Mouse (Mus musculus) liver, postnatal 0 days (tissue): Measurements from ENCODE around the gene Nhsl1. TPM values are rescaled to one million over a fixed set of nuclear protein-coding genes. Genes with fewer than 3 reads are reported as not detected.

ENCODE experiments used
- ATAC-seq: fragments of 200-750 bp; cut with Nextera tagmentation; 2 replicates; pipeline ENCODE4 v1.8.0; 2017; ENCODE audit warnings: mild to moderate bottlenecking, moderate library complexity
- DNase-seq: peaks from one replicate; pipeline ENCODE4 v3.0.0-alpha.2; 2016
- H3K27ac ChIP-seq: fragments of 300-500 bp; sonication (generic); 2 replicates; pipeline ENCODE4 v1.5.1; 2014; ENCODE audit warnings: antibody characterized with exemption, moderate library complexity, mild to moderate bottlenecking, low read depth
- H3K27me3 ChIP-seq: fragments of 300-500 bp; sonication (generic); 2 replicates; pipeline ENCODE4 v1.6.1; 2014; ENCODE audit warnings: low read length, control low read depth, mixed read lengths; ENCODE audit not compliant: insufficient read depth
- H3K36me3 ChIP-seq: fragments of 300-500 bp; sonication (generic); replicated peaks from 2 replicates; pipeline ENCODE4 v1.6.1; 2014; ENCODE audit warnings: mild to moderate bottlenecking, control low read depth, low read length, moderate library complexity, mixed read lengths; ENCODE audit not compliant: insufficient read depth
- H3K4me1 ChIP-seq: fragments of 300-500 bp; sonication (generic); 2 replicates; pipeline ENCODE4 v1.6.1; 2014; ENCODE audit warnings: antibody characterized with exemption, mild to moderate bottlenecking, control low read depth; ENCODE audit not compliant: insufficient read depth
- H3K4me2 ChIP-seq: fragments of 300-500 bp; sonication (generic); 2 replicates; pipeline ENCODE4 v1.6.1; 2014; ENCODE audit warnings: low read depth, mild to moderate bottlenecking, low read length, moderate library complexity, mixed read lengths
- H3K4me3 ChIP-seq: fragments of 300-500 bp; sonication (generic); 2 replicates; pipeline ENCODE4 v1.5.1; 2014; ENCODE audit warnings: low read depth, low read length
- H3K9ac ChIP-seq: fragments of 300-500 bp; sonication (generic); replicated peaks from 2 replicates; pipeline ENCODE4 v1.6.1; 2014; ENCODE audit warnings: mild to moderate bottlenecking, moderate library complexity
- H3K9me3 ChIP-seq: fragments of 300-500 bp; sonication (generic); 2 replicates; pipeline ENCODE4 v1.6.1; 2016; ENCODE audit warnings: mild to moderate bottlenecking, control low read depth, low read length, mixed read lengths
- CTCF ChIP-seq: sonication (generic); IDR thresholded peaks from 2 replicates; pipeline ENCODE4 v1.5.1; 2016; ENCODE audit warnings: antibody characterized with exemption, low read depth
- EP300 ChIP-seq: IDR thresholded peaks from 2 replicates; pipeline ENCODE4 v1.6.1; 2016; ENCODE audit warnings: antibody characterized with exemption, low read depth, mild to moderate bottlenecking
- WGBS: fragments of 180-500 bp; shearing (Covaris S2); extraction: QIAGEN DNeasy Blood & Tissue Kit; methylation state at CpG from one replicate; pipeline ENCODE4 v1.1.7; 2014; ENCODE audit not compliant: insufficient replicate concordance; 5-methylcytosine and 5-hydroxymethylcytosine counted together
- polyA plus RNA-seq: library from polyadenylated mRNA; unstranded; fragments of >200 nt; fragmentation: Nextera tagmentation; extraction: Ambion mirVana; gene quantifications from 2 replicates; pipeline ENCODE4 v1.2.1, GENCODE M21; 2015

The Nhsl1 gene
- polyA plus RNA-seq, 1 experiment from 2014 or later = 0.75 TPM

DNA sequence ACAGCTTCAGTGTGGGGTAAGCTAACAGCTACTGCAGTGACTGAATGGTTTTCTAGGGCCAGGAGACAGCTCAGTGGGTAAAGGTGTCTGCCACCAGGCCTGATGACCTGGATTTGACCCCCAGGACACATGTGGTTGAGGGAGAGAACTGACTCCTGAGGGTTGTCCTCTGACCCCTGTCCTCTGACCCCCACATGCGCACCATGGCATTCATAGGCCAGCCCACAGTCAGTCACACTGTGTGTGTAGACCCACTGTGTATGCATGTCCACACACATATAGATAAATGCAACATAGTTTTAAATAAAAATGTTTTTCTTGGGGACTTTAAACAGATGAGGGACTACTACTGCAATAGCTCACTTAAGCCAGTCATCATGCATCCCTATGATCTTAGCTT, 22.1 kb downstream of the Nhsl1 start:
- Histone ChIP-seq H3K36me3 (no peaks in the 10 kb centered on the region), H3K9me3 (no peaks in the 10 kb centered on the region), H3K4me2 (no peak overlapping the region), H3K9ac (no peak overlapping the region), H3K27ac (no peak overlapping the region), H3K27me3 (no peaks in the 10 kb centered on the region), H3K4me1 (no peaks in the 10 kb centered on the region), H3K4me3 (no peak overlapping the region)
- no peak for TF ChIP-seq CTCF
- no peak for TF ChIP-seq EP300
- no peak for DNase-seq
- no peak for ATAC-seq
- WGBS = 85% methylated on average over 1 of the region's 1 CpGs

DNA sequence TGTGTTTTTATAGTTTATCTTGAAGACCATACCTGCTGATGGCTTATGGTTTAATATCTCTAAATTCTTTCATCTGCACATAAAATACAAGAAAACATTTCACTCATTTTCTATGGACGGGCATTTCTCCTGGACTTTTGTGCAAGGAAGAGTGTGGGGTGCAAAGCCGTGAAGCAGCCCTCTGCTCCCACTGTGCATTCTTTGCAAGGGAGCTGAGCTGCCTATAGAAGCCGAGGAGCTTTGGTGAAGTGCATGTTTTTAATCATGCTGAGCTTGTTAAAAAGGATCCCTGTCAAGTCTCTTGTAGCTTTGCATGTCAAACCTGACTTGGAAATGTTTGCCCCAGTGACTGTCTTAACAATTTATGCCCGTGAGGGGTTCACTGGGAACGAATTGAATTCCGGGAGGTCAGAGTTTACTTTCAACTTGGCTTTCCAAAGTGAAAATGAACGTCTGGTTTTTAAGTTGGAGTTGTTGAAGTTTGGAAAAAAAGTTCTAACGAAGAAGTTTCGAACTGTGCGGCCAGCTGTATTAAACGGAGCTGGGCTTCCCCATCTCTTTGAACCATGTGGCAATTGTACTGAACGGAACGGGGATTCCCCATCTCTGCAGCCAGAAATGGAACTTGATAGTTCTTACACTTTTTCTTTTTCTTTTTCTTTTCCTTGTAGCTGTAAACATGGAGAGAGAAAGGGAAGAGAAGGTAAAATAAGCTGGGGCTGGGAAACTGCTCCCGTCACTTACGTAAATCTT, 22.8 kb downstream of the Nhsl1 start:
- Histone ChIP-seq H3K9me3 (no peaks in the 10 kb centered on the region), H3K4me2 (no peak overlapping the region), H3K27me3 (no peaks in the 10 kb centered on the region), H3K4me1 (no peaks in the 10 kb centered on the region), H3K36me3 (no peaks in the 10 kb centered on the region), H3K9ac (no peak overlapping the region), H3K4me3 (no peak overlapping the region), H3K27ac (no peak overlapping the region)
- WGBS = 72% methylated on average over 15 of the region's 15 CpGs
- ATAC-seq (no peak), DNase-seq (no peak)
- TF ChIP-seq EP300 (no peak), CTCF (no peak)

DNA sequence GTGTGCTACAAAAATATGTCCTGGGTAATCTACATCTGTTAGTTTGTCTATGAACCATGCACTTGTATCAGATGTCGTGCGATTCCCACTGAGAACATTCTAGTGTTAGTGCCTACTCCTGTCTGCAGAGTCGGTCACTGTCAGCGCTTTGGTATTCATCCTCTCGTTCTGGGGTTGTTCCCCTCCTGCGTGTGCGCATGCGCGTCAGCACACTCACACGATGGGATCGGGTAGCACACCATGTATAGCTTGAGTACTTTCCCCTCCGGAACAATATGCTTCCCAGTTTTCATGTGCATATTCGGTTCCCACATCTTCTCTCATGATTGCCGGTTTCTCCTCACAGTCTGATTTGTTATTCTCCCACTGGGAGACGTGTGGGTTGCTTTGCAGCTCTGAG, 28.4 kb downstream of the Nhsl1 start:
- no peaks in the 10 kb centered on the region for H3K36me3 ChIP-seq
- no peak overlapping the region for H3K27ac ChIP-seq
- H3K27me3 ChIP-seq = no peaks in the 10 kb centered on the region
- no peak overlapping the region for H3K4me2 ChIP-seq
- H3K9me3 ChIP-seq = no peaks in the 10 kb centered on the region
- DNase-seq = no peak
- no peak overlapping the region for H3K9ac ChIP-seq
- ATAC-seq = no peak
- no peak overlapping the region for H3K4me3 ChIP-seq
- H3K4me1 ChIP-seq = no peaks in the 10 kb centered on the region
- TF ChIP-seq EP300 = no peak
- no peak for TF ChIP-seq CTCF
- WGBS = 86% methylated on average over 15 of the region's 15 CpGs

DNA sequence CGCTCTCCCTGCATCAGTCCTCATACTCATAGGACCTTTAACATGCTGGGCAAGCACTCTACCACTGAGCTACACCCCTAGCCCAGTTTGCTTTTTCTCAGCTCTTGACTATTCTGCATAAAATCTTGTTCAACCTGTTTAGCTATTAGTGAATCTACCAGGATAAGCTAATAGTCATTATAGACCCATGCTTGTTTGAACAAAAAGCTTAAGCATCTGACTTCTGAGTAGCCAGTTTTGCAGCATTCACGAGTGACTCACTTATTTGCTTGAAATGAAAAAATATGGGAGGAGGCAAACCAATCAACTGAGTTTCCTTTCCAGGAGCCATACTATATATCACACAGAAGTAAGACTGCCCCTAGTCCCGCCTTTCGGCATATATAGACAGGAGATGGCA, 32.0 kb downstream of the Nhsl1 start:
- Histone ChIP-seq H3K4me2 (no peak overlapping the region), H3K9me3 (no peaks in the 10 kb centered on the region), H3K4me1 (no peaks in the 10 kb centered on the region), H3K4me3 (no peak overlapping the region), H3K9ac (no peak overlapping the region), H3K27me3 (no peaks in the 10 kb centered on the region), H3K36me3 (no peaks in the 10 kb centered on the region), H3K27ac (no peak overlapping the region)
- TF ChIP-seq CTCF (no peak), EP300 (no peak)
- 70% methylated on average over 4 of the region's 4 CpGs for WGBS
- ATAC-seq (no peak), DNase-seq (no peak)

DNA sequence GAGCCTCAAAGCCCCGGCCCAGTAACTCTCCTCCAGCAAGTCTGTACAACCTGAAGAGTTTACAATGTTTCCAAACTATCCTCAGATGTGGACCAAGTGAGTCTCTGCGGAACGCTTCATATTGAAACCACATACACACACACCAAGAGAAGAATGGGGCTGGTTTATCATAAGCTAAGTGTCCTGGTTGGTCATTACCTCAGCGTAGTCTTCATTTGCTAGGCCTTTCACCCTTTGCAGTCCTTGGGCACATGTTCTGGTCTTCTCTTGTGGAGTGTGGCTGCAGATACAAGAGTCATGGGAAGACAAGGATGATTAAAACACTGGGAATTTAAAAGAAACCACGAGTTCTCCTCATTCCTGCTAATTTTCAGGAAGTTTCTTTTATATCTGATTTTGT, 34.2 kb downstream of the Nhsl1 start:
- DNase-seq (no peak), ATAC-seq (no peak)
- no peak overlapping the region for H3K4me3 ChIP-seq
- TF ChIP-seq EP300 (no peak), CTCF (no peak)
- no peaks in the 10 kb centered on the region for H3K27me3 ChIP-seq
- H3K4me1 ChIP-seq = no peaks in the 10 kb centered on the region
- no peaks in the 10 kb centered on the region for H3K9me3 ChIP-seq
- WGBS = 74% methylated on average over 5 of the region's 5 CpGs
- H3K4me2 ChIP-seq = no peak overlapping the region
- no peak overlapping the region for H3K9ac ChIP-seq
- no peak overlapping the region for H3K27ac ChIP-seq
- H3K36me3 ChIP-seq = no peaks in the 10 kb centered on the region

DNA sequence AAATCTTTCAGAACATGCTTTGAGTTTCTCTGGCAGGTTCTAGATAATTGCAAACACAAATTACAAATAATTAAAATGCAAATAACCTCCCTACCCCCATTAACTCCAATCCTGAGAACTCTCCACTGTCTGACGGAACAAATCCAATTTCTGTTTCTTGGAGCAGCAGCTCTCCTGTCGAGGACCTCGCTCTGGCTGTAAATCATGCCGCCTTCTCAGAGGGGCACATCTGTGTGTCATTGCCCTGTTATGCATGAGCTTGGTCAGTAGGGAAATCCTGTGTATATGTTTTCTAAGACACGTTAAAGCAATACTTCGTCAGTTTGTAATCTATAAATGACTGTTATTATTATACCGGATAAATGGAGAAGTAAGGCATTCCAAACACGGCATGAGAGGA, 35.3 kb downstream of the Nhsl1 start:
- DNase-seq (no peak), ATAC-seq (no peak)
- TF ChIP-seq EP300 (no peak), CTCF (no peak)
- no peak overlapping the region for H3K9ac ChIP-seq
- no peak overlapping the region for H3K4me3 ChIP-seq
- no peaks in the 10 kb centered on the region for H3K9me3 ChIP-seq
- WGBS = 76% methylated on average over 8 of the region's 8 CpGs
- no peaks in the 10 kb centered on the region for H3K4me1 ChIP-seq
- no peak overlapping the region for H3K4me2 ChIP-seq
- no peaks in the 10 kb centered on the region for H3K27me3 ChIP-seq
- no peaks in the 10 kb centered on the region for H3K36me3 ChIP-seq
- no peak overlapping the region for H3K27ac ChIP-seq

DNA sequence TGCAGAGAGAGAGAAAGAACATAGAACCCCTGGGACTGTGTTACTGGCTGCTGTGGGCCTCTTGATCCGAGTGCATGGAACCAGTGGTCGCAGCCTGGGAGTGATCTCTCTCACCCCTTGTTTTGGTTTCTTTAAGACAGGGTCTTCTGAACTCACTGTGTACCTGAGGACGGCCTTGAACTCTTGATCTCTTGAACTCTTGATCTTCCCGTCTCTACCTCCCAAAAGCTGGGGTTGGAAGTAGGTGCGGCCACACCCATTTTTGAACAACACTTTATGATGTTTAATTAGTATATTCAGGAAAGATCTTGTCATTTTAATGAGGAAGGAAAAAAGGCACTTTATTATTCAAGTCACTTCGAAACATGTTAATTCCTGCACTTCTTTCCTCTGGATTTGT, 37.7 kb downstream of the Nhsl1 start:
- WGBS = 79% methylated on average over 6 of the region's 6 CpGs
- H3K4me1 ChIP-seq = no peaks in the 10 kb centered on the region

More for the DNA sequence above, 37.7 kb downstream of the Nhsl1 start:
- H3K9ac ChIP-seq = no peak overlapping the region
- DNase-seq = no peak
- no peaks in the 10 kb centered on the region for H3K9me3 ChIP-seq
- H3K27me3 ChIP-seq = no peaks in the 10 kb centered on the region
- H3K27ac ChIP-seq = no peak overlapping the region
- no peak overlapping the region for H3K4me3 ChIP-seq
- no peaks in the 10 kb centered on the region for H3K36me3 ChIP-seq
- no peak for TF ChIP-seq CTCF
- TF ChIP-seq EP300 = no peak
- no peak for ATAC-seq
- H3K4me2 ChIP-seq = no peak overlapping the region
